Mouse (Mus musculus): Measurements from ENCODE around the gene 1700012B09Rik.

1700012B09Rik gene

GRCm38 (mm10) chr9:14730941-14731541 lies 39.8 kb downstream of the 1700012B09Rik start:
- DNase-seq (ENCODE audit: low spot score in 2 of 2), result no peak

DNA sequence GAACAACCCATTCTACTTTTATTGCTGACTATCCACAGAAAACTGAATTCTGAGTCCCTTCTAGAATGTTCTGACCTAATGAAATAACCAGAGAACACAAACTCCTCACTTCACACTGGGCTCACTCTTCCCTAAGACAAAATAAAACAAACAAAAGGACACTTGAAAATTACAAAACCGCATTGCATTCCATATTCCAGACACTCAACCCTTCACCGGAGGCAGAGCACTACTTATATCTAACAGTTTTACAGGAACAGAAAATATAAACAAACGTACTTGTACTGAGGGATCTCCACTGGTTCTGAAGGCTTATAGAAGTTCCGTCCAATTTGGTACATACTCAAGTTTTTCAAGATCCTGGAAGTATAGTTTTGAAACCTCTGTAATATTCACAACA lies 42.5 kb downstream of the 1700012B09Rik start:
- DNase-seq (ENCODE audit: low spot score in 2 of 2), result no peak

- no peak for DNase-seq (ENCODE audit: low spot score in 2 of 2)
These were observed 44.2 kb downstream of the 1700012B09Rik start for GRCm38 (mm10) chr9:14726629-14727028.

GRCm38 (mm10) chr9:14726005-14726404 lies 44.8 kb downstream of the 1700012B09Rik start:
- DNase-seq (ENCODE audit: low spot score in 2 of 2), result no peak

DNA sequence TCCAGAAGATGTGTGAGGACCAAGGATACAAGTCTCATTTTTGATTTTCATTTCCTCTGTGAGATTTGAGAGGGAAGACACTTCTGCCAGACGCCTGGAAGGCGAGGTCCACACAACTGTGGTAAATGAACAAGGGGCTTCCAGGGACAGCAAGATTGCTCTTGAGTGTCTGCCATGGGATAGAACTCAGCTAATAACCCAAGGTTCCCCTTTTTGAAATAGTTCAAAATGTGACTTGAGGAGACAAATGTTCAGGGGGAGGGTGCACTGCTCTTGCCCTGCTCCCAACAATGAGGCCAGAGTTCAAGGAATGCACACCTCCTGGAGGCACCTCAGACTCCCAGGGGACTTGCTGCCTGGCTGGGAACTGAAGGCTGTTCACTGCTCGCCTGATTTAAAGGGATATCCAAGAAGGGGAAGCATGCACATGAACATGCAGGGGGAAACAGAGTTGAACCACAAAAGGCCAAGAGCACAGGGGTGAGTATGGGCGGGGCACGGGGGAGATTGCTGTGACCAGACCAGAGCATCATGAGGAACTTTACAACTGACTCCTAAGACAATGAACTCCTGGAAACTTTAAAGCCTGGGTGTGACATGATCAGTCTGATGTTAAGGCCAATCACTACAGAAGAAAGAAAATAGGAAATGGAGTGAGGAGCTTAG lies 45.9 kb downstream of the 1700012B09Rik start:
- DNase-seq (ENCODE audit: low spot score in 2 of 2), result no peak

DNA sequence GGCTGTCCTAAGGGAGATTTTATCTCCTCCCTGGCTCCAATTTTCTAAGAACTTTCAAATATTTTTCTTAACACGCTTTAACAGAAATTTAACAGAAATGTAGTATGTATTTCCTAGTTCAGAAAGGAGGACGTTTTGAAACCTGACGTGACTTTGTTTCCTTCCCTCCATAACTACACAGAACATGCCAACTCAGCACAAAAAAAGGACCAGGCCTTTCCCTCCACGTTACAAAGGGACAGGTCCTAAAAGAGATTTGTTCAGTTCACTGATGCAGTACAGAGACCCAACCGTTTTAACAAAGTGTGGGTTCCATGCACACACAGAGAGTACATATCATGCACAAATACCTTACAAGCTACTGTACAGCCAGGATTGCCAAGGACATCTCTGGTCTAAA lies 49.2 kb downstream of the 1700012B09Rik start:
- DNase-seq (ENCODE audit: low spot score in 2 of 2), result no peak

DNA sequence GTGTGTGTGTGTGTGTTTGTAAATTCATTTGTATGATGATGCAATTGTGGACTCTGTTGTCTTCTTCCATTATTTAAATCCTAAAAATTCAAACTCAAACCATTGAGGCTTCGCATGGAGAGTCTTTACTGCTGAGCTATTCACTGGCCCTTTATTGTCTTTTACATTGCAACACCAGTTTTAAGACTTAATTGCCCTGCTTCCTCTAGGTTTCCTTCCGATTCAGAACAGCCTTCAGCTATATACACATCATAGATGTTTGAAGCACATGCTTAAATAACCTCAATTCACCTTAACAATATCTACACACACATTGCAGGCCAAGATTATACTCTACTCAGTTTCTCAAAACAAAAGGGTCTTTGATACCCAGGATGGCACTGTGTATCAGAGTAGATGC lies 50.4 kb downstream of the 1700012B09Rik start:
- no peak for DNase-seq (ENCODE audit: low spot score in 2 of 2)

DNA sequence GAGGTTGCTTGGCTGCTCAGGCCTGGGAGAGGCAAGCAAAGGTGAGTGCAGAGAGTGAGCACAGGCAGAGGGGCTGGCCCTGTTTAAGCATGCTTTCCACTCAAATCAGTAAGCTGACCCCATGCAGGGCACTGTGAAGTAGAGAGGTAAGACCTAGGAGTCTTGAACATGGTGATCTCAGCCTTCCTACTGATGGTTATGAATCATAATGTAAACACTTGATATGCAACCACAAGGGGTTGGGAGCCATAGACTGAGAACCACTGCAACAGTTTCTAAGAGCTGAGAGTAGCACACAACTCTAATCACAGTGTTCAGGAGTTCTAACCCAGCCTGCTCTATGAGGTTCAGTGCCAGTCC lies 52.5 kb downstream of the 1700012B09Rik start:
- DNase-seq (ENCODE audit: low spot score in 2 of 2), result no peak

DNA sequence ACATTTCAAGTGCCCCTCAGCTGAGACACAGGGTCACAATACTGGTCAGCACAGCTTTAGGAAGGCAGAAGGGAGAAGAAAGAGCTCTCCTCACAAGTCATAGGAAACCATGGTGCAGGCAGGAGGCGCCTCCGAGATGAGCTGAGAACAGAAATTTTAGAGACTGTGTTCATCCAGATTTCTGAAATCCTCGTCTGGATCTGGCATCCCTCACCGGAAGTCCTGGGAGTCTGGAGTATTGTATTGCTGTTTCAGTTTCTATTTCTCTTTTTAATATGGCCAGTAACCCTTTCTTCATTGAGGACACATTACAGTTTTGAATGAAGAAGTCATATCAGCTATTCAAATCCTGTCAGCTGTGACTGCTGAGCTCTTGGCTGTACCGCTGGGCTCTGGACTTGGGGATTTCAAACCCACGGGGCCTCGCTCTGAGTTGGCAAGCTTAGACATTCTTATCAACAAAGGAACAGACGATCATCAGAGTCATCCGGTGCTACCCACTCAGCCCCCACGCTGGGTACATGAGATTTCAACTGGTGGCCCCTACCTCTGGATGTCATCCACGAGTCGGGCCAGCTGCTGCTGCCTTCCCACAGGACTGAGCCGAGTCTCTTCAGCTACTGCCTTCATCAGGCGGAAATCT lies 53.0 kb downstream of the 1700012B09Rik start:
- DNase-seq (ENCODE audit: low spot score in 2 of 2), result no peak

DNA sequence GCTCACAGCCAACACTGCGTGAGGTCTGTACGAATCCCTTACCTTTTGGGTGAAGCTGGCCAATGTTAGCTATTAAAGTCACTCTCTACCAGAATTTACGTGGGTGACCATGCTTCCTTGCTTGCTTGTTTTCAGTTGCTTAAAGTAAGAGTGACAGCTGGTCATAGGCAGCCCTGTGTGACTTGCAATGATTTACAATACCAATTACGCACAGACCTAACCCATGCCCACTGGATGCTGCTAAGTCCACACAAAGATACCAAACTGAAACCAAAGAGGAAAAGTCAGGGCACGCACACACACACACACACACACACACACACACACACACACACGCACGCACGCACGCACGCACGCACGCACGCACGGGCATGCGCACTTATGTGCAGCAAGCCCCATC lies 55.6 kb downstream of the 1700012B09Rik start:
- no peak for DNase-seq (ENCODE audit: low spot score in 2 of 2)

- no peak for DNase-seq (ENCODE audit: low spot score in 2 of 2)
These were observed 59.9 kb downstream of the 1700012B09Rik start for GRCm38 (mm10) chr9:14710910-14711309.
